Mouse (Mus musculus): ENCODE measurements around the gene Macrod1.

The Macrod1 gene

GRCm38 (mm10) chr19:7240782-7241690 is 184.4 kb downstream of the Macrod1 start, which contains the start of gene Naa40:
Gene Naa40 (minus strand): TSS chr19:7241183.
- peak; percentile 94 to 98 for DNase-seq

GRCm38 (mm10) chr19:7246021-7246420 is 189.4 kb downstream of the Macrod1 start:
- DNase-seq, result no peak

All from cerebellum, postnatal 25 days (tissue).